Mouse (Mus musculus): ENCODE data around the gene Hecw1. TPM values are rescaled to one million over a fixed set of nuclear protein-coding genes. Genes with fewer than 3 reads are reported as not detected.

The Hecw1 gene
- total and polyA plus RNA-seq, 3 experiments = 0.52 to 3.2 TPM; not detected in 1

DNA sequence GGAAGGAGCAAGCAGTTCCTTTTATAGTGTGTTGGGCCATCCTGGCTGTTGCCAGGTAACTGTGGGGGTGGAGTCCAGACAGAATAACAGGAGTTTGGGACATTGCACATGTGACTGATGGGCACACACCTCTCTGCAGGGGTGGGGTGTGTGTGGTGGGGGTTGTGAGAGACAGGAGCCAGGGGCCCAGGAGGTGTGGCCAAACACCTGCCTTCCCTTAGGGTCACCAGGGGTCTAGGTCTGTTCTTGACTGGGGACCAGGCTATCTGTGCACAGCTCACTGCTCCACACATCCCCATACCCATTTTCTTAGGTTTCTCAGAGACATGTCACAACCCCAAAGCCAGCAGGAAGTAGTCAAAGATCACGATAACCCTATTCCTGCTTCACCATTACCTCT, 51.9 kb downstream of the Hecw1 start:
- DNase-seq (ENCODE audit: low read depth, low spot score) = peak; percentile 38
- no peak for TF ChIP-seq SIN3A (IDR thresholded peaks at IDR 0.05; ENCODE audit: low read length)
- TF ChIP-seq MEF2A (IDR thresholded peaks at IDR 0.05; ENCODE audit: extremely low read depth, insufficient replicate concordance, low read depth, low read length, poor library complexity, severe bottlenecking) = no peak
- no peak for TF ChIP-seq ETS1 (IDR thresholded peaks at IDR 0.05; ENCODE audit: low read depth, low read length)
- no peak for TF ChIP-seq UBTF (IDR thresholded peaks at IDR 0.05; ENCODE audit: borderline replicate concordance, insufficient read depth, low read depth, low read length)
- TF ChIP-seq RAD21 (IDR thresholded peaks at IDR 0.05; ENCODE audit: low read depth, low read length) = no peak
- no peak for TF ChIP-seq KAT2A (conservative IDR thresholded peaks at IDR 0.05; ENCODE audit: low read depth, low read length)
- no peak for TF ChIP-seq POLR2A (IDR thresholded peaks at IDR 0.05; ENCODE audit: control insufficient read depth in 1 of 2, insufficient read depth in 1 of 2, low read depth in 1 of 2, low read length in 2 of 2, poor library complexity in 1 of 2)
- no peak for TF ChIP-seq TBP (IDR thresholded peaks at IDR 0.05; ENCODE audit: low read depth, low read length)
- no peak for TF ChIP-seq HCFC1 (IDR thresholded peaks at IDR 0.05; ENCODE audit: low read depth, low read length)
- no peak for TF ChIP-seq EP300 (IDR thresholded peaks at IDR 0.05; ENCODE audit: low read depth in 1 of 2, low read length in 2 of 2)
- no peak for TF ChIP-seq CTCF (IDR thresholded peaks at IDR 0.05 in 2 of 3, conservative IDR thresholded peaks at IDR 0.05 in 1 of 3; ENCODE audit: control insufficient read depth in 1 of 3, insufficient read depth in 1 of 3, low read depth in 2 of 3, low read length in 3 of 3, poor library complexity in 1 of 3, severe bottlenecking in 1 of 3)
- TF ChIP-seq TAL1 (IDR thresholded peaks at IDR 0.05; ENCODE audit: low read length) = no peak
- no peak for TF ChIP-seq MAFK (IDR thresholded peaks at IDR 0.05; ENCODE audit: borderline replicate concordance, low read depth, low read length)
- TF ChIP-seq MXI1 (IDR thresholded peaks at IDR 0.05; ENCODE audit: low read depth, low read length) = peak; percentile 37; the same call in 1 of the 2 replicates
- no peak for TF ChIP-seq ZMIZ1 (IDR thresholded peaks at IDR 0.05; ENCODE audit: low read depth, low read length)
- 0 out of 2 replicates have a peak, but pooled peaks have one; percentile 19 for TF ChIP-seq USF1 (IDR thresholded peaks at IDR 0.05; ENCODE audit: low read depth, low read length)
- H3K27me3 ChIP-seq (ENCODE audit: control insufficient read depth in 1 of 2, insufficient read depth in 2 of 2, low read length in 2 of 2) = no peaks in the 10 kb centered on the region
- peaks cover 0 to 6% of the 10 kb centered on the region in 2 experiments; a peak in 2 of 4 replicates for H3K36me3 ChIP-seq (ENCODE audit: control insufficient read depth in 1 of 2, insufficient read depth in 2 of 2, low read length in 2 of 2)
- H3K79me2 ChIP-seq (ENCODE audit: control insufficient read depth, insufficient read depth, low read length, poor library complexity) = no peaks in the 10 kb centered on the region
- H3K9me3 ChIP-seq (replicated peaks; ENCODE audit: insufficient read depth, low read length) = no peaks in the 10 kb centered on the region
- H3K27ac ChIP-seq (ENCODE audit: control insufficient read depth, low read depth, low read length) = no peak overlapping the region
- peaks cover 0 to 6% of the 10 kb centered on the region in 2 experiments; a peak in 1 of 4 replicates for H3K4me1 ChIP-seq (ENCODE audit: control insufficient read depth in 1 of 2, insufficient read depth in 2 of 2, low read length in 2 of 2)
- no peak overlapping the region for H3K9ac ChIP-seq (ENCODE audit: control insufficient read depth, low read depth, low read length, poor library complexity, severe bottlenecking)
- no peak overlapping the region for H3K4me3 ChIP-seq (ENCODE audit: control insufficient read depth in 1 of 2, insufficient read depth in 1 of 2, low read depth in 2 of 2, low read length in 2 of 2)

DNA sequence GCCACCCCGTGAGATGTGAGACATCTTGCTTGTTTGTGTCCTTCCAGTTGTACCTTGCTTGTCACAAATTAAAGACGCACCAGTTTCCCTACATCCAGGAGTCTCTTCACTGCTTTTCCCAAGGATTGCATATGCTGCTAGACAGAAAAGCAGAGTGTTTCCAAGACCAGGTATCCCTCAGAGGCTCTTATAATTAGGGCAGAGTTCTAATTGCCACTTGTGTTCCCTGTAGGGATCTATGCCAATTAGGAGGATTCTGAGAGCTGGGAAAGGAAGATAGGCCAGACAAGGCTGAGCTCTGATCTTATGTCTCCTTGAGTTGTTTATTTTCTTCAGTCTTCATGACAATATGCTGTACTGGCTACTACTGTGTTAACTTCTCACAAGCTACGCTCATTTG, 55.5 kb downstream of the Hecw1 start:
- Histone ChIP-seq H3K27me3 (ENCODE audit: control insufficient read depth in 1 of 2, insufficient read depth in 2 of 2, low read length in 2 of 2) (no peaks in the 10 kb centered on the region), H3K9ac (ENCODE audit: control insufficient read depth, low read depth, low read length, poor library complexity, severe bottlenecking) (no peak overlapping the region), H3K79me2 (ENCODE audit: control insufficient read depth, insufficient read depth, low read length, poor library complexity) (no peaks in the 10 kb centered on the region), H3K27ac (ENCODE audit: control insufficient read depth, low read depth, low read length) (no peak overlapping the region), H3K9me3 (replicated peaks; ENCODE audit: insufficient read depth, low read length) (no peaks in the 10 kb centered on the region), H3K4me3 (ENCODE audit: control insufficient read depth in 1 of 2, insufficient read depth in 1 of 2, low read depth in 2 of 2, low read length in 2 of 2) (no peak overlapping the region), H3K36me3 (ENCODE audit: control insufficient read depth in 1 of 2, insufficient read depth in 2 of 2, low read length in 2 of 2) (peaks cover 0 to 6% of the 10 kb centered on the region in 2 experiments; a peak in 2 of 4 replicates), H3K4me1 (ENCODE audit: control insufficient read depth in 1 of 2, insufficient read depth in 2 of 2, low read length in 2 of 2) (peaks cover 0 to 6% of the 10 kb centered on the region in 2 experiments; a peak in 1 of 4 replicates)
- DNase-seq (ENCODE audit: low read depth, low spot score) = no peak
- TF ChIP-seq GABPA (IDR thresholded peaks at IDR 0.05; ENCODE audit: low read depth, low read length) (no peak), KAT2A (conservative IDR thresholded peaks at IDR 0.05; ENCODE audit: low read depth, low read length) (no peak), UBTF (IDR thresholded peaks at IDR 0.05; ENCODE audit: borderline replicate concordance, insufficient read depth, low read depth, low read length) (no peak), CTCF (IDR thresholded peaks at IDR 0.05 in 2 of 3, conservative IDR thresholded peaks at IDR 0.05 in 1 of 3; ENCODE audit: control insufficient read depth in 1 of 3, insufficient read depth in 1 of 3, low read depth in 2 of 3, low read length in 3 of 3, poor library complexity in 1 of 3, severe bottlenecking in 1 of 3) (no peak), USF2 (IDR thresholded peaks at IDR 0.05; ENCODE audit: borderline replicate concordance in 1 of 2, insufficient read depth in 1 of 2, low read depth in 1 of 2, low read length in 2 of 2) (no peak)

Data from MEL (cell line).